ENCODE assay signal across 11 mouse cellular contexts in the genomic region with DNA sequence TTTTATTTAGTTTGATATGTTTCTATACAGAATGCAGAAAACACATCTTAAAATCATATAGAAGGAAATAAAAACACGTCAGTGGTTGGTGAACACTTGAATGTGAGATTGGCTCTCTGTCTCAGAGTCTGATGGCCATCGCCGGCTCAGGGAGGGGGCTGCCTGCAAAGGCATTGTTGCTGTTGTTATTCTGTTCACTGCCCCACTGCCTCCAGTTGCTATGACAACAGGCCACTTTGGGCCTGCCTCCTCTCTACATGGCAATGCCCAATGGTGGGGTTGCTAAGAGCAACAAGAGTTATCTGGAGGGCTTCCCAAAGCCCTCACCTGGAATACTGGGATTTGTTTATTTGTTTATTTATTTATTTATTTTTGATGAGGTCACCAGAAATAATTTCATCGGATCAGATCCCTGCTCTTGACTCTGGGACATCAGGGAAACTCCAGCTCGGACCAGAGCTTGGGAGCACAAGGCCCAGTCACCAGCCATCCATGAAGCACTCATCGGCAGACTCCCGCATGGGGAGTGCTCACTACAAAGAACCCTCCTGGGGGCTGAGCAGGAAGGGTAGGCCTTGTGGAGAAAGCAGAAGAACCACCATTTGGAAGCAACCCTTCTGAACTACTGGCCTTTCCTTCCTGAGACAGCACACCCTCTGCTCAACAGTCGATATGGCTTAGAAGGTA. TPM values are rescaled to one million over a fixed set of nuclear protein-coding genes. Genes with fewer than 3 reads are reported as not detected.
DNase-seq lines count a peak whose midpoint lies in the region; ATAC-seq and TF ChIP-seq lines count a peak whose summit lies in the region.
"Had no signal": no experiment of that assay in that cellular context is flagged by ENCODE, and none has a peak within 500 bp of the region (broad histone marks: within the 10 kb centered on the region; RNA-seq: fewer than 3 reads in every experiment).

No protein-coding gene starts in this region.

- H3K36me3 ChIP-seq in hindbrain, embryonic 10.5 days: peaks cover 44% of the 10 kb centered on the region
- peaks cover 24% of the 10 kb centered on the region for H3K36me3 ChIP-seq in midbrain, embryonic 15.5 days (replicated peaks)

- no peak for TF ChIP-seq CTCF in cortical plate, adult 2 months (IDR thresholded peaks at IDR 0.05; ENCODE audit: extremely low read depth, insufficient read depth, low read length)

- TF ChIP-seq POLR2A in cortical plate, adult 2 months (IDR thresholded peaks at IDR 0.05; ENCODE audit: extremely low read depth, insufficient read depth, low read length): no peak

- peak overlapping the region; percentile 51 for H3K27ac ChIP-seq in cortical plate, adult 2 months (ENCODE audit: insufficient read depth, low read length)
- peak overlapping the region; percentile 68 for H3K27ac ChIP-seq in hindbrain, embryonic 10.5 days
- peak overlapping the region; percentile 74 for H3K27ac ChIP-seq in midbrain, embryonic 15.5 days
- H3K27ac ChIP-seq: embryonic facial prominence, embryonic 13.5 days; heart, embryonic 10.5 days; liver, embryonic 15.5 days had no signal

- peak; percentile 43 for DNase-seq in ZHBTc4 (ENCODE audit: low read depth, low spot score)
- peak; percentile 67 for DNase-seq in hindbrain, embryonic 10.5 days (ENCODE audit: low spot score)
- no peak for DNase-seq in spleen, adult 18-20 months
- no peak for DNase-seq in adrenal gland, adult 18-20 months (ENCODE audit: low spot score in 2 of 2)
- DNase-seq in thymus, postnatal 0 days (ENCODE audit: low spot score): no peak
- DNase-seq: kidney, postnatal 25 days had no signal

- no peaks in the 10 kb centered on the region for H3K27me3 ChIP-seq in hindbrain, embryonic 10.5 days (ENCODE audit: insufficient read depth, poor library complexity, severe bottlenecking)
- no peaks in the 10 kb centered on the region for H3K27me3 ChIP-seq in midbrain, embryonic 15.5 days (replicated peaks)
- H3K27me3 ChIP-seq: embryonic facial prominence, embryonic 13.5 days; liver, embryonic 15.5 days had no signal

- H3K9me3 ChIP-seq in hindbrain, embryonic 10.5 days: no peaks in the 10 kb centered on the region
- no peaks in the 10 kb centered on the region for H3K9me3 ChIP-seq in midbrain, embryonic 15.5 days
- H3K9me3 ChIP-seq: embryonic facial prominence, embryonic 13.5 days; heart, embryonic 10.5 days; liver, embryonic 15.5 days had no signal

- no peak overlapping the region for H3K4me3 ChIP-seq in cortical plate, adult 2 months (ENCODE audit: insufficient read depth, low read length)
- no peak overlapping the region for H3K4me3 ChIP-seq in hindbrain, embryonic 10.5 days
- no peak overlapping the region for H3K4me3 ChIP-seq in midbrain, embryonic 15.5 days
- H3K4me3 ChIP-seq: embryonic facial prominence, embryonic 13.5 days; heart, embryonic 10.5 days; liver, embryonic 15.5 days had no signal

- H3K4me2 ChIP-seq in midbrain, embryonic 15.5 days: no peak overlapping the region
- H3K4me2 ChIP-seq: embryonic facial prominence, embryonic 13.5 days; liver, embryonic 15.5 days had no signal

- 41% methylated on average over 8 of the region's 8 CpGs for WGBS in hindbrain, embryonic 10.5 days
- WGBS in midbrain, embryonic 15.5 days: 26% methylated on average over 8 of the region's 8 CpGs

- peak; percentile 75 for ATAC-seq in midbrain, embryonic 15.5 days (replicated peaks)

- no peak overlapping the region for H3K9ac ChIP-seq in midbrain, embryonic 15.5 days
- H3K9ac ChIP-seq: embryonic facial prominence, embryonic 13.5 days; liver, embryonic 15.5 days had no signal

- peaks cover 8% of the 10 kb centered on the region for H3K4me1 ChIP-seq in cortical plate, adult 2 months (ENCODE audit: control insufficient read depth, insufficient read depth, low read length)
- H3K4me1 ChIP-seq in hindbrain, embryonic 10.5 days (replicated peaks): peaks cover 35% of the 10 kb centered on the region
- peaks cover 26% of the 10 kb centered on the region for H3K4me1 ChIP-seq in midbrain, embryonic 15.5 days

RNA-seq across cellular contexts. Expression of a gene that starts 14.8 kb away (rescaled TPM):
- 105 and 106 TPM in 2 replicates for polyA plus RNA-seq in cortical plate, adult 2 months (2012; rRNA removed)
- polyA plus RNA-seq in hindbrain, embryonic 10.5 days (2016; fragmentation: Nextera tagmentation; extraction: Ambion mirVana): 1.4 and 2.4 TPM in 2 replicates
- polyA plus RNA-seq in midbrain, embryonic 15.5 days (2015; fragmentation: Nextera tagmentation; extraction: Ambion mirVana): 11.1 TPM in 2 replicates
- 1 to 10 TPM; 1.8 to 3.1 TPM for total RNA-seq in adrenal gland, adult 18-20 months (2021)
- 1.9 and 2.0 TPM in 2 replicates for polyA plus RNA-seq in thymus, postnatal 0 days (2015; fragmentation: Nextera tagmentation; extraction: Ambion mirVana)

RNA-seq across cellular contexts. Expression of a gene that starts 58.7 kb away (rescaled TPM):
- polyA plus RNA-seq in cortical plate, adult 2 months (2012; rRNA removed): 31.2 and 33.5 TPM in 2 replicates
- polyA plus RNA-seq in hindbrain, embryonic 10.5 days (2016; fragmentation: Nextera tagmentation; extraction: Ambion mirVana): 81.2 and 81.6 TPM in 2 replicates
- polyA plus RNA-seq in midbrain, embryonic 15.5 days (2015; fragmentation: Nextera tagmentation; extraction: Ambion mirVana): 69.3 and 75.5 TPM in 2 replicates
- 100 to 1,000 TPM; 136 to 137 TPM for total RNA-seq in adrenal gland, adult 18-20 months (2021)
- 14.0 and 15.6 TPM in 2 replicates for polyA plus RNA-seq in thymus, postnatal 0 days (2015; fragmentation: Nextera tagmentation; extraction: Ambion mirVana)

Comparison
In these comparisons a context has a peak if more than half of its experiments do, and no peak if none do; other contexts are left out.
1. DNase-seq: peak in ZHBTc4 (single experiment) and hindbrain, embryonic 10.5 days (single experiment); none in spleen, adult 18-20 months (0 of 2), adrenal gland, adult 18-20 months (0 of 2) and thymus, postnatal 0 days (single experiment).
2. Peak in every context shown above with its lines, with median percentiles within 50 percentile points of each other: H3K27ac ChIP-seq.